7 mouse cellular contexts compared by ENCODE assay signal in the genomic region with DNA sequence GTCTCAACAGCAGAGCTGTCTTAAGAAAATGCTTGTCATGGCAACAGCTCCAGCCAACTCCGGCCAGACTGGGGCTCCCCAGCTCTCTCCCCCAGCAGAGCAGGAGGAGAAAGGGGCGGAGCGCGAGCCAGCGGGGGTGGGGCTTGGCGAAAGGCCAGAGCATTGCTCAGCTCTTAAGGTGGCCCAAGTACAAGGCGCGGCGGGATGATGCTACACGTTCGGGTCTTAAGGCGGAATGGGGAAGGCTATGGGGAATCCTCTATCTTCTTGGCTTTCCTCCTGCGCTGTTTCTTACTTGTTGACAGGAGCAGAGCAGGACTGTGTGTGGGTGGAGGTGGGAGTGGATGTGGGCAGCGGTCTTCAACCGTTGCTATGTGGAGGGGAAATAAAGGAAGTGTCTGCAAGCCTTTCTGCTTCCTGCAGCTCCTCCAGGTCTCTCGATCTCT. TPM values are rescaled to one million over a fixed set of nuclear protein-coding genes. Genes with fewer than 3 reads are reported as not detected.
A peak's percentile ranks its signal among the peaks of the same experiment; 100 is the strongest.
DNase-seq lines count a peak whose midpoint lies in the region; ATAC-seq lines count a peak whose summit lies in the region.

A gene (minus strand): TSS at position 94 of the 446 bp plus-strand sequence.

- no peaks in the 10 kb centered on the region for H3K36me3 ChIP-seq in intestine, embryonic 16.5 days (ENCODE audit: control insufficient read depth, insufficient read depth, low read length)
- no peaks in the 10 kb centered on the region for H3K36me3 ChIP-seq in midbrain, embryonic 11.5 days (ENCODE audit: control insufficient read depth, insufficient read depth, low read length)

- no peaks in the 10 kb centered on the region for H3K27me3 ChIP-seq in intestine, embryonic 16.5 days (replicated peaks; ENCODE audit: control insufficient read depth, insufficient read depth, low read length)
- no peaks in the 10 kb centered on the region; the same call in 1 of the 2 replicates for H3K27me3 ChIP-seq in midbrain, embryonic 11.5 days (ENCODE audit: control insufficient read depth, insufficient read depth, low read length)

- H3K4me2 ChIP-seq in intestine, embryonic 16.5 days (ENCODE audit: low read depth, low read length) = peak within 1 kb of the TSS; percentile 93
- peak within 1 kb of the TSS; percentile 96 for H3K4me2 ChIP-seq in midbrain, embryonic 11.5 days

- intact Hi-C loops in left cerebral cortex, postnatal 36 days (cut with DNase I) = loop anchor here (2.0 to 5.0 kb wide), 2 partner anchors 64 to 86 kb away; no protein-coding TSS in a partner anchor

- peak within 1 kb of the TSS; percentile 70 for H3K4me3 ChIP-seq in intestine, embryonic 16.5 days (ENCODE audit: low read length)
- H3K4me3 ChIP-seq in midbrain, embryonic 11.5 days (ENCODE audit: low read depth, low read length) = peak within 1 kb of the TSS; percentile 46

- peak; percentile 93 for DNase-seq in adrenal gland, adult 8-10 months
- DNase-seq in embryo, embryonic 9.5 days (ENCODE audit: extremely low spot score) = peak; percentile 88
- DNase-seq in gastrocnemius, postnatal 4 days (ENCODE audit: low spot score in 2 of 2) = peak; percentile 97 to 98
- DNase-seq in left cerebral cortex, postnatal 36 days (ENCODE audit: low spot score in 2 of 2) = peak; percentile 92
- DNase-seq in midbrain, embryonic 11.5 days (ENCODE audit: low spot score, missing footprints) = peak; percentile 99
- peak; percentile 95 for DNase-seq in skeletal muscle tissue, adult 2 months (ENCODE audit: low read depth, low spot score)

- H3K9ac ChIP-seq in intestine, embryonic 16.5 days (ENCODE audit: low read depth, low read length) = peak within 1 kb of the TSS; percentile 73
- peak within 1 kb of the TSS; percentile 53 for H3K9ac ChIP-seq in midbrain, embryonic 11.5 days (ENCODE audit: low read length)

- H3K27ac ChIP-seq in intestine, embryonic 16.5 days (ENCODE audit: low read length) = peak within 1 kb of the TSS; percentile 57
- H3K27ac ChIP-seq in midbrain, embryonic 11.5 days (ENCODE audit: low read depth, low read length) = no peak within 1 kb of the TSS

- under 1% methylated on average over 16 of the region's 16 CpGs for WGBS in intestine, embryonic 16.5 days
- WGBS in midbrain, embryonic 11.5 days = under 1% methylated on average over 16 of the region's 16 CpGs

- H3K9me3 ChIP-seq in intestine, embryonic 16.5 days (ENCODE audit: control insufficient read depth, low read length) = no peaks in the 10 kb centered on the region
- no peaks in the 10 kb centered on the region for H3K9me3 ChIP-seq in midbrain, embryonic 11.5 days (ENCODE audit: control insufficient read depth, low read length)

- ATAC-seq in intestine, embryonic 16.5 days = peak; percentile 93
- peak; percentile 90 for ATAC-seq in midbrain, embryonic 11.5 days (ENCODE audit: low FRiP score)

- H3K4me1 ChIP-seq in intestine, embryonic 16.5 days (ENCODE audit: control insufficient read depth, insufficient read depth, low read length) = peaks cover 32% of the 10 kb centered on the region
- H3K4me1 ChIP-seq in midbrain, embryonic 11.5 days (ENCODE audit: control insufficient read depth, insufficient read depth, low read length) = peaks cover 24% of the 10 kb centered on the region

RNA-seq across cellular contexts. Expression of the gene that starts here (rescaled TPM):
- 10 to 100 TPM; 32.1 to 71.7 (median 45.6) TPM for total RNA-seq in adrenal gland, adult 8-10 months (2022)
- 10 to 100 TPM; 44.7 to 48.8 TPM for total RNA-seq in gastrocnemius, postnatal 4 days (2021)
- 14.8 and 14.9 TPM in 2 replicates for polyA plus RNA-seq in intestine, embryonic 16.5 days (2015; fragmentation: Nextera tagmentation; extraction: Ambion mirVana)
- 100 to 1,000 TPM; 224 to 248 TPM for total RNA-seq in left cerebral cortex, postnatal 36 days (2021)
- polyA plus RNA-seq in midbrain, embryonic 11.5 days (2014; fragmentation: Nextera tagmentation; extraction: Ambion mirVana) = 7.6 and 8.3 TPM in 2 replicates
